Mouse (Mus musculus) left cerebral cortex, adult 11 months (tissue): ENCODE measurements around the gene Gm49601.

Experiments used
- DNase-seq: peaks from one replicate; pipeline ENCODE4 v3.0.0; 2022; ENCODE audit warnings: low spot score

Gm49601 gene

GRCm38 (mm10) chr16:18605705-18606104 lies 20.5 kb downstream of the Gm49601 start:
- DNase-seq, result no peak

- DNase-seq, result no peak
Observed at GRCm38 (mm10) chr16:18604267-18604701, 21.9 kb downstream of the Gm49601 start.

GRCm38 (mm10) chr16:18601447-18601846 lies 24.8 kb downstream of the Gm49601 start:
- DNase-seq, result no peak

- no peak for DNase-seq
Observed at GRCm38 (mm10) chr16:18598006-18598405, 28.2 kb downstream of the Gm49601 start.

GRCm38 (mm10) chr16:18596255-18596654 lies 30.0 kb downstream of the Gm49601 start:
- no peak for DNase-seq

- DNase-seq, result no peak
Observed at GRCm38 (mm10) chr16:18593930-18594329, 32.3 kb downstream of the Gm49601 start.

GRCm38 (mm10) chr16:18591047-18592018 lies 34.9 kb downstream of the Gm49601 start:
- DNase-seq, result no peak

- DNase-seq, result no peak
Observed at GRCm38 (mm10) chr16:18589804-18590790, 36.1 kb downstream of the Gm49601 start, which contains the start of gene Tbx1. Tbx1 (minus strand) TSS chr16:18590671.

GRCm38 (mm10) chr16:18589080-18589621 lies 37.1 kb downstream of the Gm49601 start:
- no peak for DNase-seq

GRCm38 (mm10) chr16:18588738-18589055 lies 37.5 kb downstream of the Gm49601 start:
- DNase-seq, result no peak

- DNase-seq, result no peak
Observed at GRCm38 (mm10) chr16:18587847-18588737, 38.1 kb downstream of the Gm49601 start.

GRCm38 (mm10) chr16:18586906-18587546 lies 39.2 kb downstream of the Gm49601 start:
- DNase-seq, result no peak

GRCm38 (mm10) chr16:18586076-18586905 lies 39.9 kb downstream of the Gm49601 start:
- no peak for DNase-seq

- no peak for DNase-seq
Observed at GRCm38 (mm10) chr16:18585676-18586075, 40.6 kb downstream of the Gm49601 start.

GRCm38 (mm10) chr16:18584901-18585510 lies 41.2 kb downstream of the Gm49601 start:
- DNase-seq, result no peak

- DNase-seq, result no peak
Observed at GRCm38 (mm10) chr16:18583673-18584357, 42.4 kb downstream of the Gm49601 start.

GRCm38 (mm10) chr16:18583169-18583568 lies 43.1 kb downstream of the Gm49601 start:
- no peak for DNase-seq

GRCm38 (mm10) chr16:18582426-18583148 lies 43.6 kb downstream of the Gm49601 start:
- no peak for DNase-seq
